In the genomic region with DNA sequence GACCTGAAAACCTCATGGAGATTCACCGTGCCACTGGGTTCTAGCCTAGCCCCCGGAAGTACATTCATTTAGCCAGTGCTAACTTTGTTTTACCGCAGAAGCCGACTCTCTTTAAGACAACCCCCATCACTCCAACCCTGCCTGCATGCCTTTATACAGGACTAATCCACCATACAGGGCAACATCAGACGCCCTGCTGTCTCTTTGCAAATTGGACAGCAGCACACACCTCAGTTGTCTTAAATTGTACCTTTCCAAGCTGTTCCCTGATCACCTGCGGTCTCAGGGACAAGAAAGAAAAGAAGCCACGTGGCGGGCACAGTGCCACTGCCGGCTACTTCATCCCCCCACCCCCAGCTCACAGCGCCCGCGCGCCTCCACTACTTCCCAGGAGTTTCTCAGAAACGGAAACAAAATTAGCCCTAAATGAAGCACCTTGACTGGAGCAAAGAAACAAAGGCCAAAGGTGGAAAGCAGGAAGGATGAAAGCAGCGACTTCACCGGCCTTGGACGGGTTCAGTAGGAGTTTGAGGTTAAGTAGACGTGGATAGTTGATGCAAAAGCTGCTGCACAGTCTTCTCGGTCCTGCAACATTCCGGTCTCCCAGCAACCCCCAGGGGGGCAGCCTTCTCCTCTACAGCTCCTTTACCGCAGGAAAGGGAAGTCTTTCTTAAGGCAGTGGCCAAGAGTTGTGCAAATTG, we compare ENCODE assay signal across 8 mouse cellular contexts.
DNase-seq lines count a peak whose midpoint lies in the region; ATAC-seq lines count a peak whose summit lies in the region.

No protein-coding gene starts in this region.

- peak overlapping the region; percentile 36; the same call in 1 of the 2 replicates for H3K9ac ChIP-seq in embryonic facial prominence, embryonic 14.5 days (ENCODE audit: low read depth, low read length)
- H3K9ac ChIP-seq in intestine, embryonic 14.5 days (ENCODE audit: low read length) = no peak overlapping the region
- peak overlapping the region; percentile 7; the same call in 1 of the 2 replicates for H3K9ac ChIP-seq in liver, embryonic 16.5 days (ENCODE audit: low read depth, low read length)
- H3K9ac ChIP-seq in stomach, embryonic 16.5 days (ENCODE audit: low read length) = peak overlapping the region; percentile 33

- peak overlapping the region; percentile 57 for H3K27ac ChIP-seq in embryonic facial prominence, embryonic 14.5 days (replicated peaks; ENCODE audit: low read depth, low read length)
- H3K27ac ChIP-seq in intestine, embryonic 14.5 days (ENCODE audit: low read depth) = peak overlapping the region; percentile 69
- peak overlapping the region; percentile 62 for H3K27ac ChIP-seq in liver, embryonic 16.5 days (ENCODE audit: low read length)
- H3K27ac ChIP-seq in stomach, embryonic 16.5 days (ENCODE audit: low read length) = peak overlapping the region; percentile 56

- no peaks in the 10 kb centered on the region for H3K27me3 ChIP-seq in embryonic facial prominence, embryonic 14.5 days (replicated peaks; ENCODE audit: control insufficient read depth, insufficient read depth, low read length)
- H3K27me3 ChIP-seq in intestine, embryonic 14.5 days (replicated peaks; ENCODE audit: control insufficient read depth, insufficient read depth, low read length) = no peaks in the 10 kb centered on the region
- H3K27me3 ChIP-seq in liver, embryonic 16.5 days (ENCODE audit: control insufficient read depth, insufficient read depth, low read depth, low read length) = no peaks in the 10 kb centered on the region; the same call in 1 of the 2 replicates
- no peaks in the 10 kb centered on the region for H3K27me3 ChIP-seq in stomach, embryonic 16.5 days (ENCODE audit: control insufficient read depth, insufficient read depth, low read length)

- H3K9me3 ChIP-seq in embryonic facial prominence, embryonic 14.5 days (ENCODE audit: control insufficient read depth, low read length) = no peaks in the 10 kb centered on the region
- no peaks in the 10 kb centered on the region for H3K9me3 ChIP-seq in intestine, embryonic 14.5 days (ENCODE audit: control insufficient read depth, low read length)
- no peaks in the 10 kb centered on the region for H3K9me3 ChIP-seq in liver, embryonic 16.5 days (replicated peaks; ENCODE audit: control insufficient read depth, low read length)
- H3K9me3 ChIP-seq in stomach, embryonic 16.5 days (replicated peaks; ENCODE audit: control insufficient read depth, low read length) = no peaks in the 10 kb centered on the region

- peak overlapping the region; percentile 60 for H3K4me2 ChIP-seq in embryonic facial prominence, embryonic 14.5 days (ENCODE audit: low read depth, low read length)
- peak overlapping the region; percentile 59 for H3K4me2 ChIP-seq in intestine, embryonic 14.5 days (ENCODE audit: low read length)
- H3K4me2 ChIP-seq in liver, embryonic 16.5 days (ENCODE audit: low read depth, low read length) = peak overlapping the region; percentile 56
- peak overlapping the region; percentile 57 for H3K4me2 ChIP-seq in stomach, embryonic 16.5 days (ENCODE audit: low read depth, low read length)

- H3K4me1 ChIP-seq in embryonic facial prominence, embryonic 14.5 days (ENCODE audit: control insufficient read depth, insufficient read depth, low read length) = peaks cover 15% of the 10 kb centered on the region; the same call in 1 of the 2 replicates
- H3K4me1 ChIP-seq in intestine, embryonic 14.5 days (replicated peaks; ENCODE audit: control insufficient read depth, insufficient read depth, low read length) = peaks cover 18% of the 10 kb centered on the region
- peaks cover 8% of the 10 kb centered on the region for H3K4me1 ChIP-seq in liver, embryonic 16.5 days (ENCODE audit: control insufficient read depth, low read depth, low read length)
- peaks cover 17% of the 10 kb centered on the region for H3K4me1 ChIP-seq in stomach, embryonic 16.5 days (ENCODE audit: control insufficient read depth, insufficient read depth, low read length)

- peak; percentile 16 for DNase-seq in adrenal gland, postnatal 10 days
- no peak for DNase-seq in adrenal gland, adult 2 months
- DNase-seq in embryonic facial prominence, embryonic 14.5 days (ENCODE audit: low spot score) = peak; percentile 51
- peak; percentile 79 for DNase-seq in intestine, embryonic 14.5 days (ENCODE audit: low spot score)
- no peak for DNase-seq in spleen, postnatal 4 days (ENCODE audit: low spot score in 2 of 2)

- ATAC-seq in embryonic facial prominence, embryonic 14.5 days (ENCODE audit: low read depth) = 0 out of 2 replicates have a peak, but pooled peaks have one; percentile 32
- no peak for ATAC-seq in intestine, embryonic 14.5 days (replicated peaks; ENCODE audit: low FRiP score, low TSS enrichment, low read depth)
- ATAC-seq in liver, embryonic 16.5 days (ENCODE audit: low read depth) = no peak; the same call in 1 of the 2 replicates
- peak; percentile 31; the same call in 1 of the 2 replicates for ATAC-seq in stomach, embryonic 16.5 days (ENCODE audit: insufficient read depth, low FRiP score)
- no peak for ATAC-seq in frontal cortex, adult (ENCODE audit: low TSS enrichment)

- H3K4me3 ChIP-seq in embryonic facial prominence, embryonic 14.5 days (ENCODE audit: low read depth, low read length) = peak overlapping the region; percentile 21
- no peak overlapping the region for H3K4me3 ChIP-seq in intestine, embryonic 14.5 days (ENCODE audit: low read depth, low read length)
- peak overlapping the region; percentile 30 for H3K4me3 ChIP-seq in liver, embryonic 16.5 days (ENCODE audit: low read depth, low read length)
- H3K4me3 ChIP-seq in stomach, embryonic 16.5 days (replicated peaks; ENCODE audit: low read length) = peak overlapping the region; percentile 32

- H3K36me3 ChIP-seq in embryonic facial prominence, embryonic 14.5 days (ENCODE audit: control insufficient read depth, insufficient read depth, low read length) = no peaks in the 10 kb centered on the region
- no peaks in the 10 kb centered on the region for H3K36me3 ChIP-seq in intestine, embryonic 14.5 days (ENCODE audit: control insufficient read depth, insufficient read depth, low read length)
- no peaks in the 10 kb centered on the region for H3K36me3 ChIP-seq in liver, embryonic 16.5 days (ENCODE audit: control insufficient read depth, insufficient read depth)
- no peaks in the 10 kb centered on the region for H3K36me3 ChIP-seq in stomach, embryonic 16.5 days (ENCODE audit: control insufficient read depth, insufficient read depth, low read length)

- 6% methylated on average over 21 of the region's 21 CpGs for WGBS in embryonic facial prominence, embryonic 14.5 days
- 10% methylated on average over 21 of the region's 21 CpGs for WGBS in intestine, embryonic 14.5 days
- 7% methylated on average over 21 of the region's 21 CpGs for WGBS in liver, embryonic 16.5 days (ENCODE audit: insufficient replicate concordance)
- 8% methylated on average over 21 of the region's 21 CpGs for WGBS in stomach, embryonic 16.5 days

Comparison
In these comparisons a context has a peak if more than half of its experiments do, and no peak if none do; other contexts are left out.
1. DNase-seq: peak in adrenal gland, postnatal 10 days (single experiment), embryonic facial prominence, embryonic 14.5 days (single experiment) and intestine, embryonic 14.5 days (single experiment); none in adrenal gland, adult 2 months (single experiment) and spleen, postnatal 4 days (0 of 2).
2. ATAC-seq: peak in embryonic facial prominence, embryonic 14.5 days (single experiment) and stomach, embryonic 16.5 days (single experiment); none in intestine, embryonic 14.5 days (single experiment), liver, embryonic 16.5 days (single experiment) and frontal cortex, adult (single experiment).
3. Peak in every context shown above with its lines, with median percentiles within 50 percentile points of each other: H3K27ac ChIP-seq and H3K4me2 ChIP-seq.